Mouse (Mus musculus) gastrocnemius, adult 2 months (tissue): Measurements from ENCODE around the gene Vwa5b2. TPM values are rescaled to one million over a fixed set of nuclear protein-coding genes. Genes with fewer than 3 reads are reported as not detected.

ENCODE experiments used
- DNase-seq: peaks from one replicate; pipeline ENCODE4 v3.0.0; 2022
- H3K27ac ChIP-seq: fragments of 200-600 bp; 2 replicates; pipeline ENCODE4 v1.8.1; 2022; ENCODE audit warnings: mild to moderate bottlenecking
- H3K4me3 ChIP-seq: fragments of 200-600 bp; 2 replicates; pipeline ENCODE4 v1.8.1; 2022; ENCODE audit warnings: mild to moderate bottlenecking, moderate library complexity
- CTCF ChIP-seq: fragments of 200-600 bp; IDR thresholded peaks from 2 replicates; pipeline ENCODE4 v1.8.1; 2022; ENCODE audit warnings: antibody characterized with exemption, mild to moderate bottlenecking, moderate library complexity
- intact Hi-C: fragments of 180-260 bp; cut with DNase I; formaldehyde crosslinking; loops from one replicate; pipeline ENCODE4 v1.15.1; 2025
- total RNA-seq, 2 experiments: library from RNA; stranded (reverse); gene quantifications; 2 replicates each; pipeline ENCODE4 v1.2.3; 2021

The Vwa5b2 gene
- total RNA-seq, 2 experiments from 2014 or later: 0.08 to 0.20 TPM

GRCm38 (mm10) chr16:20620751-20621190, 31.5 kb downstream of the Vwa5b2 start:
- H3K4me3 ChIP-seq: peak overlapping the region; percentile 84
- intact Hi-C loops: no loop called here
- TF ChIP-seq CTCF: no peak
- no peak for DNase-seq
- no peak overlapping the region; the same call in 1 of the 2 replicates for H3K27ac ChIP-seq

DNA sequence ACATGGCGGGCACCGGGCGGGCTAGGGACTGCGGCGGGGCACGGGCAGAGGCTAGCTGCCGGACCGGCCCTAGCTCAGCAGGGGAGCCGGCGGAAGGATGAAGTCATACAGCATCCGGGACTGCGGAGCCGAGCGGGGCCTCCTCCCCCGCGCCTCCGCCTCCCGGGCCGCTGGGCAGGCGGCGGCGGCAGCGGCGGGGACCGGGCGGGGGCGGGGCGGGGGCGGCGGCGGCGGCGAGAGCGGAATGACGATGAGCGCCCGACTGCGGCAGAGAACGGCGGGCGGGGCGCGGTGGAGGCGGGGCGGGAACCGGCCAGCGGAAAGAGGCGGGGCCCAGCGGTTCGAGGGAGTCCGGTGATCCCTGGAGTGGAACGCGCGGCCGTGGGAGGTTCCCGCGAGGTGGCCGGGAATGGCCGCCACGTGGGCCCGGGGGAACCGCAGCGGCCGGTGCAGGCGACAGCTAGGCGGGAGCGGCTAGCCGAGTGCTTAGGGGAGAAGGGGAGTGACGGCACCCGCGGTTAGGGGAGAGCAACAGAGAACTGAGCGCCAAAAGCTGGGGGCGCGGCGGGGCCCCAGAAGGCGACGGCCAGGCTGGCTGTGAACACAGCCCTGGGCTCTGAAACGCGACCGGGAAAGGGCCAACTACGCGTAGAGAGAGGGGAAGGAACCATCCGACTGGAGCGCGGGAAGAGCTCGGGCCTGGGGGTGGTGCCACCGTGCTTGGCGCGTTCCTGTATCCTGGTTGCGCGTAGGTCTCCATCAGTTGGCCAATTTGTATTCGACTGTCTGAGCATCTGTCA, 32.1 kb downstream of the Vwa5b2 start, which contains the start of gene Camk2n2:
Gene Camk2n2, minus strand, starts transcription at position 97 of the 800 bp plus-strand sequence.
- intact Hi-C loops: no loop called here
- peak; percentile 84 for DNase-seq
- no peak within 1 kb of the TSS; the same call in 1 of the 2 replicates for H3K27ac ChIP-seq
- TF ChIP-seq CTCF: no peak
- peak within 1 kb of the TSS; percentile 84 for H3K4me3 ChIP-seq

DNA sequence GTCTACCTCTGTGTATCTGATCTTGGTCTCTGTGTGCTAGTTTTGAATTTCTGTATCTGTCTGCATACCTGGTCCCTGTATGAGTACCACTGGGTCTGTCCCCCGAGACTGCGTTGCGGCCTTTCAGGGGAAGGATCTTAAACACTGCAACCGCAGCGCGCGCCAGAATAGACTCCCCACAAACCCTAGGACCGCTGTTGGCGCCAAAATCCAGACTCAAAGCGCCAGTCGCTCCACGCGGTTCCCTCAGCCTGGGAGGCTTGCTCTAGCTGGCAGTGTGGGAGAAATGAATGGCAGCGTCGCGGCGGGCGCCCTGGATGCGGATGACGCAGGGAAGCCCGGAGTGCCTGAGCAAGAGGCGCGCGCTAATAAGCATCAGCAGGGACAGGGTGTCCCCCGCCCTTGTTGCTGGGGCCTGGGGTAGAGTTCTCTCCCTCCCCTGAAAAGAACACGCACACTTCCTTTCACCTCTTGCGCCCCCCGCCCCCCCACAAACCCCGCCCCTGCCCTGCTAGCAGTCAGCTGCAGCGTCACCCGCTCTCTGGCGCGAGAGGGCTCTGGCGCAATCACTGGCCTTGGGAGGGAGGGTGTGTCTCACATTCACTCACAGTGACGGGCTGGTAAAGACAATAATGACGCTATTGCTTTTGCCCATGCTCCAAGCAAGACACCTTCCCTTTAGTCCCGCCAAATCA, 32.9 kb downstream of the Vwa5b2 start:
- DNase-seq: peak; percentile 76
- Histone ChIP-seq H3K4me3 (peak overlapping the region; percentile 84), H3K27ac (no peak overlapping the region)
- TF ChIP-seq CTCF: no peak
- intact Hi-C loops: no loop called here

DNA sequence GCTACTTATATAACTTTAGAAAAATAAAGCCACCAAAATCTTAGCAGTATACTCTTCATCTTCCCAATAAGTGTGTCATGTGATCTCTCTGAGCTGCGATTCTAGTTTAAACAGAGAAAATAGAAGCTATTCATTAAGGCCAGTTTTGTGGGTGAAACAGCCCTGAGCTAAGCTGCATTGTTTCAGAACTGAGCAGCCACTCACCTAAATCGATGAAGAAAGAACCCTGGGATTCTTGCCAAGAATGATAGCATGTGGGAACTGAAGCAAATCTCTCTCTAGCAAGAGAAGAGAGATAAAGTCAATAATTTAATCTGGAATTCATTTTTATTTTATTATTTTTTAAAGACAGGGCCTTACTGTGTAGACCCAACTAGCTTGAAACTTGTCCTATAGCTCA, 33.9 kb downstream of the Vwa5b2 start:
- H3K27ac ChIP-seq: no peak overlapping the region
- intact Hi-C loops: no loop called here
- H3K4me3 ChIP-seq: no peak overlapping the region
- no peak for TF ChIP-seq CTCF
- DNase-seq: no peak

- intact Hi-C loops: no loop called here
- DNase-seq: no peak
- H3K4me3 ChIP-seq: no peak overlapping the region
- no peak for TF ChIP-seq CTCF
- H3K27ac ChIP-seq: no peak overlapping the region
These were observed 39.7 kb downstream of the Vwa5b2 start for GRCm38 (mm10) chr16:20628871-20629391.

- Histone ChIP-seq H3K27ac (no peak within 1 kb of the TSS), H3K4me3 (peak within 1 kb of the TSS; percentile 71)
- DNase-seq: peak; percentile 35
- intact Hi-C loops: no loop called here
- TF ChIP-seq CTCF: no peak
These were observed 40.7 kb downstream of the Vwa5b2 start, which contains the start of gene Ece2 for GRCm38 (mm10) chr16:20629731-20630634. TSS of gene Ece2 (plus strand) at chr16:20629828.

DNA sequence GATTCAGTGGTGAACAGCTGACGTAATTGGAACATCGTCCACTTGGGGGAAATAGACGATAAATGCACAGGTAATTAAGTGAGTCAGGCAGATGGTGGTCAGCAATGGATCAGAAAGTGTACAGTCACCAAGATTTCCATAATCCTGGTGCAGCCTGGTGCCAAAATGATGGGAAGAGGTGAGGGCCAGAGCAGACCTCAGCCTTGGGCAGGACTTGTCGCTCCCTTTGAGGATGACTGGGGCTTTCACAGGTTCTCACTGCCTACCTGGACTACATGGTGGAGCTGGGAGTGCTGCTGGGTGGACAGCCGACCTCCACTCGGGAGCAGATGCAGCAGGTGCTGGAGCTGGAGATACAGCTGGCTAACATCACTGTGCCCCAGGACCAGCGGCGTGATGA, 48.1 kb downstream of the Vwa5b2 start:
- no peak for TF ChIP-seq CTCF
- Histone ChIP-seq H3K4me3 (no peak overlapping the region), H3K27ac (no peak overlapping the region)
- intact Hi-C loops: no loop called here
- no peak for DNase-seq

- Histone ChIP-seq H3K27ac (no peak overlapping the region), H3K4me3 (no peak overlapping the region)
- no peak for DNase-seq
- intact Hi-C loops: no loop called here
- no peak for TF ChIP-seq CTCF
These were observed 49.1 kb downstream of the Vwa5b2 start for GRCm38 (mm10) chr16:20638367-20638766.

DNA sequence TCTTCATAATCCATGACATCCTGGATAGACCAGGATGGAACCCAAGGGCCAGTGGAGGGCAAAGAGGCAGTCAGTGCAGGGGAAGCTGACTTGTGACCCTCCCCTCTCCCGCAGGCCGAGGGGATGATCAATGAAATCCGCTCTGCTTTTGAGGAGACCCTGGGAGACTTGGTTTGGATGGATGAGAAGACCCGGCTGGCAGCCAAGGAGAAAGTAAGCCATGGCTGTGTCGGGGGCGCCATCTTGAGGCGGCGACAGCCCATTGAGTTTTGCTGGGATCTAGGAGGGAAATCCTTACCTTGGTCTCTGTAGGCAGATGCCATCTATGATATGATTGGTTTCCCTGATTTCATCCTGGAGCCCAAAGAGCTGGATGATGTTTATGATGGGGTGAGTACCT, 52.9 kb downstream of the Vwa5b2 start:
- intact Hi-C loops: loop anchor here (1.0 to 5.0 kb wide), 2 partner anchors 95 to 146 kb away; partner anchors contain the start of gene Abcf3

GRCm38 (mm10) chr16:20643911-20644310, 54.6 kb downstream of the Vwa5b2 start:
- DNase-seq: no peak
- no peak for TF ChIP-seq CTCF
- H3K27ac ChIP-seq: no peak overlapping the region
- intact Hi-C loops: loop anchor here (5.0 kb wide), 1 partner anchor 97 kb away; the partner anchor contains the start of gene Abcf3
- no peak overlapping the region for H3K4me3 ChIP-seq

More for the DNA sequence above, 52.9 kb downstream of the Vwa5b2 start:
- peak; percentile 82 for DNase-seq
- TF ChIP-seq CTCF: peak; percentile 94
- H3K4me3 ChIP-seq: no peak overlapping the region
- no peak overlapping the region for H3K27ac ChIP-seq

DNA sequence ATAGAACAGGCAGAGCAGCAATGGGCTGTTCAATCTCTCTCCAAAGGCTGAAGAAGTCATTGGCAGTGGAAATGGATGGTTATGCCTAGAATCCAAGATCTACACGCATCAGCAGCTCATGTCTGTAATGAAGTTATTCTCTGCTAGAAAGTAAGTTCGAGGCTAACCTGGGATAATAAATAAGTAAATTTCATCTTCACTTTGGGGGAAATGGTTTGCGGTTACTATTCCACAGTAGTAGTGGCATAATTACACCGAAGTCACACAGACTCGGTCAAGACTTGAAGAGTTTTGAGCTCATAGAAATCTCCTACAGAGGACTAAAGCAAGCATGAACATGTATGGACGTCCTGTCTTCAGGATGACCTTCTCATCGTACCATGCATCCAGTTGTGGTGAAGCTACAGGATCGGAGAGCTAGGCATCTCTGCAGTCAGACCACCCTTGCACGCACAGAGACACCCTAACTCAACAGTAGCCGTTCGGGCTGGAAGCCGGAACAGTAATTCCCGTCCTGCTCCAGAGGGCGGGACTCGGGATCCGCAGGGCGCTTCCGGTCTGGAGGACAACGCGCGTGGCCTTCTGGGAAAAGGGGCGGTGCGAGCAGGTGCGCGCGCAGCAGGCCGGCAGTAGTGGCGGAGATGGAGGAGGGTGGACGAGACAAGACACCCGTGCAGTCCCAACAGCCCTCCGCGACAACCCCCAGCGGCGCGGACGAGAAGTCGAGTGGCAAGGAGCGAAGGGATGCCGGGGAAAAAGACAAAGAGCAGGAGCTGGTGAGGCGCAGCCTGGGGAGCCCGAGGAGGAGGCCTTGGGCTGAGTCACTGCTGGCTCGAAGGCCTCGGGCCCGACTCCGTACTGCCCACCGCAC, 62.0 kb downstream of the Vwa5b2 start, which contains the start of gene Psmd2:
Gene Psmd2, plus strand, starts transcription at position 577 of the 871 bp plus-strand sequence.
- intact Hi-C loops: loop anchor here (2.0 to 5.0 kb wide), 2 partner anchors 41 to 134 kb away; partner anchors contain the start of genes Alg3, Dvl3, Eef1akmt4 and Gm49333

More for the DNA sequence above, 62.0 kb downstream of the Vwa5b2 start, which contains the start of gene Psmd2:
- no peak; the same call in 1 of the 2 replicates for TF ChIP-seq CTCF
- H3K4me3 ChIP-seq: peak within 1 kb of the TSS; percentile 85
- DNase-seq: peak; percentile 98
- H3K27ac ChIP-seq: peak within 1 kb of the TSS; percentile 90
